Mouse (Mus musculus): Measurements from ENCODE around the gene Ccnjl.

- TF ChIP-seq POLR2A (IDR thresholded peaks at IDR 0.05; ENCODE audit: low read depth, low read length) (no peak), CTCF (IDR thresholded peaks at IDR 0.05; ENCODE audit: extremely low read depth, insufficient read length, insufficient replicate concordance, low read depth, low read length) (no peak)
These were observed 19.6 kb downstream of the Ccnjl start for GRCm38 (mm10) chr11:43548148-43548547.
